ENCODE assay signal across 7 mouse cellular contexts in genomic region chr1:152589331-152589935, GRCm38 (mm10).
A peak's percentile ranks its signal among the peaks of the same experiment; 100 is the strongest.
DNase-seq lines count a peak whose midpoint lies in the region; ATAC-seq and TF ChIP-seq lines count a peak whose summit lies in the region.

No protein-coding gene starts in this region.

- H3K4me3 ChIP-seq in gastrocnemius, adult 2 months, result peak overlapping the region; percentile 60
- H3K4me3 ChIP-seq in intestine, embryonic 15.5 days (replicated peaks), result no peak overlapping the region
- H3K4me3 ChIP-seq in lung, embryonic 16.5 days (ENCODE audit: low read length), result no peak overlapping the region

- intact Hi-C loops in gastrocnemius, adult 2 months (cut with DNase I), result loop anchor here (5.0 kb wide), 1 partner anchor 33 kb away; no protein-coding TSS in a partner anchor

- H3K9me3 ChIP-seq in intestine, embryonic 15.5 days, result no peaks in the 10 kb centered on the region
- H3K9me3 ChIP-seq in lung, embryonic 16.5 days (ENCODE audit: control insufficient read depth, low read length), result no peaks in the 10 kb centered on the region

- TF ChIP-seq CTCF in gastrocnemius, adult 2 months (IDR thresholded peaks at IDR 0.05), result no peak

- 24% methylated on average over 9 of the region's 9 CpGs for WGBS in intestine, embryonic 15.5 days
- WGBS in lung, embryonic 16.5 days, result 11% methylated on average over 9 of the region's 9 CpGs

- H3K4me1 ChIP-seq in intestine, embryonic 15.5 days (replicated peaks), result peaks cover 19% of the 10 kb centered on the region
- peaks cover 20% of the 10 kb centered on the region for H3K4me1 ChIP-seq in lung, embryonic 16.5 days (replicated peaks; ENCODE audit: control insufficient read depth, insufficient read depth, low read length)

- H3K4me2 ChIP-seq in intestine, embryonic 15.5 days (replicated peaks), result no peak overlapping the region
- peak overlapping the region; percentile 2; the same call in 1 of the 2 replicates for H3K4me2 ChIP-seq in lung, embryonic 16.5 days (ENCODE audit: low read depth, low read length)

- H3K27ac ChIP-seq in gastrocnemius, adult 2 months, result peak overlapping the region; percentile 60
- no peak overlapping the region for H3K27ac ChIP-seq in intestine, embryonic 15.5 days
- peak overlapping the region; percentile 21 for H3K27ac ChIP-seq in lung, embryonic 16.5 days (ENCODE audit: low read length)

- ATAC-seq in intestine, embryonic 15.5 days, result peak; percentile 70
- ATAC-seq in lung, embryonic 16.5 days (ENCODE audit: low read depth), result peak; percentile 67

- no peaks in the 10 kb centered on the region for H3K36me3 ChIP-seq in intestine, embryonic 15.5 days
- no peaks in the 10 kb centered on the region; the same call in 1 of the 2 replicates for H3K36me3 ChIP-seq in lung, embryonic 16.5 days (ENCODE audit: control insufficient read depth, insufficient read depth, low read length)

- no peaks in the 10 kb centered on the region for H3K27me3 ChIP-seq in intestine, embryonic 15.5 days (replicated peaks)
- H3K27me3 ChIP-seq in lung, embryonic 16.5 days (ENCODE audit: control insufficient read depth, insufficient read depth, low read depth, low read length), result no peaks in the 10 kb centered on the region

- no peak overlapping the region for H3K9ac ChIP-seq in intestine, embryonic 15.5 days
- H3K9ac ChIP-seq in lung, embryonic 16.5 days (ENCODE audit: low read length), result 0 out of 2 replicates have a peak overlapping the region, but pooled peaks have one; percentile 6

- peak; percentile 71 for DNase-seq in Muller cell, postnatal 12 days (ENCODE audit: inconsistent ontology term)
- peak; percentile 58 for DNase-seq in adipocyte (ENCODE audit: low spot score)
- peak; percentile 89 for DNase-seq in gastrocnemius, adult 2 months
- DNase-seq in testis, postnatal 10 days (ENCODE audit: low spot score), result peak; percentile 90
- DNase-seq in layer of hippocampus, adult 18-20 months (ENCODE audit: low spot score in 2 of 2), result no peak

Comparison
In these comparisons a context has a peak if more than half of its experiments do, and no peak if none do; other contexts are left out.
1. DNase-seq: peak in Muller cell, postnatal 12 days (single experiment), adipocyte (single experiment), gastrocnemius, adult 2 months (single experiment) and testis, postnatal 10 days (single experiment); none in layer of hippocampus, adult 18-20 months (0 of 2).